ENCODE assay signal across 10 mouse cellular contexts in the genomic region with DNA sequence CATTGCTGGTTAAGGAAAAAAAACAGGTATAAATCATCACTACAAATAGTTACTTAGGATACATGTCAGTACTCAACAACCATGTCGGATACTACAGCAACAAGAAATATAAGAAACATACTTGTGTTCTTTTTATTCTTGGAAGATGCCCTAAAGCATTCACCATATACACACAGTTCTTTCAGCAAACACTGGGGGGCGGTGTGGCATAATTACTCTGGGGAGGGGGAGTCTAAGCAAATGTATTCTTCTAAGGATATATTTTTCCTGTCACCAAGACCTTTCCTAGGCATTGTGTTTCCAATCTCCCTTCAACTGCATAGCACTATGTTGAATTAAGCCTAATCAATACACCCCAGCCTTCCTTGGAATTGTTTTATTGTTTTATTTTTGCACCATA. TPM values are rescaled to one million over a fixed set of nuclear protein-coding genes. Genes with fewer than 3 reads are reported as not detected.
DNase-seq lines count a peak whose midpoint lies in the region; TF ChIP-seq lines count a peak whose summit lies in the region.
"Had no signal": no experiment of that assay in that cellular context is flagged by ENCODE, and none has a peak within 500 bp of the region (broad histone marks: within the 10 kb centered on the region; RNA-seq: fewer than 3 reads in every experiment).

No protein-coding gene starts in this region.

- H3K9me3 ChIP-seq in ES-E14 (ENCODE audit: control insufficient read depth, insufficient read depth, low read depth, low read length) = no peaks in the 10 kb centered on the region
- H3K9me3 ChIP-seq: neural tube, embryonic 13.5 days had no signal

- peak; percentile 34 to 51 for DNase-seq in cerebellum, postnatal 4 days (ENCODE audit: low spot score in 2 of 2)
- DNase-seq in cerebellum, adult 11-12 months = no peak
- DNase-seq in layer of hippocampus, postnatal 25 days (ENCODE audit: extremely low spot score in 1 of 2, low spot score in 1 of 2) = peak; percentile 19 to 57
- DNase-seq in layer of hippocampus, postnatal 14 days (ENCODE audit: low spot score in 2 of 2) = no peak
- peak; percentile 22 for DNase-seq in ES-E14 (ENCODE audit: low read depth, low spot score)
- DNase-seq in kidney, postnatal 4 days = peak; percentile 64 to 65
- DNase-seq in thymus, adult 18-20 months = no peak
- DNase-seq in spleen, postnatal 4 days (ENCODE audit: low spot score in 2 of 2) = no peak

- no peaks in the 10 kb centered on the region for H3K36me3 ChIP-seq in ES-E14 (ENCODE audit: control insufficient read depth, insufficient read depth, low read length, poor library complexity, severe bottlenecking)
- H3K36me3 ChIP-seq: neural tube, embryonic 13.5 days had no signal

- in situ Hi-C loops in ES-E14 (cut with MboI; ENCODE audit: low sequenced_read_pairs in 2 of 2, unreplicated experiment in 2 of 2) = no loop called here

- H3K27ac ChIP-seq in ES-E14 (ENCODE audit: insufficient read depth, low read depth, low read length, poor library complexity, severe bottlenecking) = no peak overlapping the region
- H3K27ac ChIP-seq: neural tube, embryonic 13.5 days had no signal

- no peak overlapping the region for H3K9ac ChIP-seq in ES-E14 (ENCODE audit: insufficient read depth, low read depth, low read length, poor library complexity, severe bottlenecking)
- H3K9ac ChIP-seq: neural tube, embryonic 13.5 days had no signal

- H3K4me3 ChIP-seq in ES-E14 (ENCODE audit: insufficient read depth in 1 of 2, low read depth in 1 of 2, low read length in 2 of 2, poor library complexity in 1 of 2, severe bottlenecking in 1 of 2) = no peak overlapping the region
- H3K4me3 ChIP-seq: erythroblast, embryonic 14.5 days; neural tube, embryonic 13.5 days had no signal

- H3K4me1 ChIP-seq in ES-E14 (ENCODE audit: control insufficient read depth in 2 of 2, insufficient read depth in 2 of 2, low read length in 2 of 2, poor library complexity in 1 of 2) = peaks cover 0 to 2% of the 10 kb centered on the region in 2 experiments; a peak in 1 of 4 replicates

TF ChIP-seq in ES-E14, 5 proteins besides CTCF, POLR2A, EP300 and RAD21:
- TF ChIP-seq CHD2 (IDR thresholded peaks at IDR 0.05; ENCODE audit: low read depth, low read length) (no peak), ZNF384 (IDR thresholded peaks at IDR 0.05; ENCODE audit: low read depth, low read length) (no peak), HCFC1 (IDR thresholded peaks at IDR 0.05; ENCODE audit: borderline replicate concordance, insufficient read depth, low read length) (no peak), MAFK (IDR thresholded peaks at IDR 0.05; ENCODE audit: insufficient read depth, low read depth, low read length) (no peak), ZC3H11A (IDR thresholded peaks at IDR 0.05; ENCODE audit: borderline replicate concordance, low read depth, low read length) (0 out of 2 replicates have a peak, but pooled peaks have one; percentile 23)

RNA-seq across cellular contexts. Expression of a gene that starts 2.5 kb away (rescaled TPM):
- 10 to 100 TPM; 39.1 to 43.8 TPM for total RNA-seq in layer of hippocampus, postnatal 25 days (2021)
- 10 to 100 TPM; 40.8 to 42.5 TPM for total RNA-seq in layer of hippocampus, postnatal 14 days (2021)
- 0.21 and 0.22 TPM in 2 replicates for total RNA-seq in ES-E14 (2012; rRNA removed)

Comparison
In these comparisons a context has a peak if more than half of its experiments do, and no peak if none do; other contexts are left out.
1. DNase-seq: peak in cerebellum, postnatal 4 days (2 of 2), layer of hippocampus, postnatal 25 days (2 of 2), ES-E14 (single experiment) and kidney, postnatal 4 days (2 of 2); none in cerebellum, adult 11-12 months (single experiment), layer of hippocampus, postnatal 14 days (0 of 2), thymus, adult 18-20 months (0 of 2) and spleen, postnatal 4 days (0 of 2).
2. RNA of a gene that starts 2.5 kb away (total RNA-seq): 39.1 to 43.8 TPM in layer of hippocampus, postnatal 25 days and 40.8 to 42.5 TPM in layer of hippocampus, postnatal 14 days; 0.21 to 0.22 TPM in ES-E14; every median in the first group is over 10 times any median in the second.